Mouse (Mus musculus): ENCODE results near the gene Srd5a1.

GRCm38 (mm10) chr13:69611398-69612174 lies at the start of gene Srd5a1:
- TF ChIP-seq MAZ (IDR thresholded peaks at IDR 0.05; ENCODE audit: low read depth, low read length) (peak; percentile 63; the same call in 1 of the 2 replicates), EP300 (IDR thresholded peaks at IDR 0.05; ENCODE audit: low read depth in 1 of 2, low read length in 2 of 2) (no peak), MEF2A (IDR thresholded peaks at IDR 0.05; ENCODE audit: extremely low read depth, insufficient replicate concordance, low read depth, low read length, poor library complexity, severe bottlenecking) (no peak), CTCF (IDR thresholded peaks at IDR 0.05 in 2 of 3, conservative IDR thresholded peaks at IDR 0.05 in 1 of 3; ENCODE audit: control insufficient read depth in 1 of 3, insufficient read depth in 1 of 3, low read depth in 2 of 3, low read length in 3 of 3, poor library complexity in 1 of 3, severe bottlenecking in 1 of 3) (peak in 1 of 3 experiments; percentile 22; a peak in 1 of 6 replicates), ZC3H11A (IDR thresholded peaks at IDR 0.05; ENCODE audit: low read depth, low read length) (no peak), KAT2A (conservative IDR thresholded peaks at IDR 0.05; ENCODE audit: low read depth, low read length) (0 out of 2 replicates have a peak, but pooled peaks have one; percentile 69), GATA1 (IDR thresholded peaks at IDR 0.05; ENCODE audit: low read depth, low read length) (no peak), ZNF384 (IDR thresholded peaks at IDR 0.05; ENCODE audit: low read depth, low read length) (no peak), ELF1 (IDR thresholded peaks at IDR 0.05; ENCODE audit: low read depth, low read length) (peak; percentile 91)
